Mouse (Mus musculus) heart, postnatal 0 days (tissue): ENCODE data around the gene Ush2a. TPM values are rescaled to one million over a fixed set of nuclear protein-coding genes. Genes with fewer than 3 reads are reported as not detected.

Experiments
- ATAC-seq: fragments of 200-750 bp; cut with Nextera tagmentation; 2 replicates; pipeline ENCODE4 v1.8.0; 2017; ENCODE audit warnings: low read depth, moderate number of reproducible peaks, moderate library complexity; ENCODE audit not compliant: insufficient read depth
- DNase-seq: peaks from one replicate; pipeline ENCODE4 v3.0.0-alpha.2; 2016; ENCODE audit warnings: low spot score
- H3K27ac ChIP-seq: fragments of 300-500 bp; sonication (generic); 2 replicates; pipeline ENCODE4 v1.5.1; 2014; ENCODE audit warnings: low read depth, mild to moderate bottlenecking
- H3K27me3 ChIP-seq: fragments of 300-500 bp; sonication (generic); 2 replicates; pipeline ENCODE4 v1.6.1; 2014; ENCODE audit warnings: low read length, mixed read lengths; ENCODE audit not compliant: control insufficient read depth, insufficient read depth
- H3K36me3 ChIP-seq: fragments of 300-500 bp; sonication (generic); replicated peaks from 2 replicates; pipeline ENCODE4 v1.6.1; 2014; ENCODE audit warnings: low read length, mixed read lengths; ENCODE audit not compliant: control insufficient read depth, insufficient read depth
- H3K4me1 ChIP-seq: fragments of 300-500 bp; sonication (generic); 2 replicates; pipeline ENCODE4 v1.6.1; 2014; ENCODE audit warnings: antibody characterized with exemption; ENCODE audit not compliant: control insufficient read depth, insufficient read depth
- H3K4me2 ChIP-seq: fragments of 300-500 bp; sonication (generic); 2 replicates; pipeline ENCODE4 v1.6.1; 2014; ENCODE audit warnings: low read depth, mild to moderate bottlenecking, low read length, moderate library complexity
- H3K4me3 ChIP-seq: fragments of 300-500 bp; sonication (generic); 2 replicates; pipeline ENCODE4 v1.5.1; 2014; ENCODE audit warnings: low read depth, low read length
- H3K9ac ChIP-seq: fragments of 300-500 bp; sonication (generic); replicated peaks from 2 replicates; pipeline ENCODE4 v1.6.1; 2014; ENCODE audit warnings: low read depth, low read length, mixed read lengths
- H3K9me3 ChIP-seq: fragments of 300-500 bp; sonication (generic); replicated peaks from 2 replicates; pipeline ENCODE4 v1.6.1; 2016; ENCODE audit warnings: low read length; ENCODE audit not compliant: control insufficient read depth
- CTCF ChIP-seq: IDR thresholded peaks from 2 replicates; pipeline ENCODE4 v1.5.1; 2016; ENCODE audit warnings: antibody characterized with exemption, control low read depth, low read depth
- EP300 ChIP-seq: IDR thresholded peaks from 2 replicates; pipeline ENCODE4 v1.6.1; 2016; ENCODE audit warnings: antibody characterized with exemption, low read depth
- WGBS: fragments of 180-500 bp; shearing (Covaris S2); extraction: QIAGEN DNeasy Blood & Tissue Kit; methylation state at CpG from one replicate; pipeline ENCODE4 v1.1.7; 2014; 5-methylcytosine and 5-hydroxymethylcytosine counted together
- polyA plus RNA-seq: library from polyadenylated mRNA; unstranded; fragments of >200 nt; fragmentation: Nextera tagmentation; extraction: Ambion mirVana; gene quantifications from 2 replicates; pipeline ENCODE4 v1.2.1, GENCODE M21; 2015
- total RNA-seq: library from RNA; depleted of rRNA; stranded (reverse); fragments of >200 nt; gene quantifications from 2 replicates; pipeline ENCODE4 v1.2.3, GENCODE M21; 2014; ENCODE audit warnings: low replicate concordance

The Ush2a gene
- total and polyA plus RNA-seq, 2 experiments from 2014 or later, result 0.11 TPM; not detected in 1

DNA sequence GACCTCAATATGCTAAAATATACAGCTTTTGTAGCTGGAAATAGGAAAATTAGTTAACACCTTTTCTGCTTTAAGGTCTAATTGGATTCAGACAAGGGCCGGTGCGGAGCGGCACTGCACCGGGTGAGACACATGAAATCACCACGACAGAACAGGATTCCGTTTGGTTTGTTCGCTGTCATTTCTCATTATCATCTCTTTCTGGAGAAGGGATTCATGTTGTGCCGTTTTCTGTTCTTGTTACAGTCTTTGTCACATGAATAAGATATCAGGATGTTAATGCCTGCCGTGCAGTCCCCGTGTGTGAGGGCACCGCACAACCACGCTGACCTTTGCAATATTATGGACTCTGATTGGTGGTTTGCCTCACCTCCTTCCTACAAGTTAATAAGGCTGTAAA is 411.0 kb downstream of the Ush2a start:
- Histone ChIP-seq H3K4me2 (no peak overlapping the region), H3K27me3 (no peaks in the 10 kb centered on the region), H3K4me3 (no peak overlapping the region), H3K9ac (no peak overlapping the region), H3K36me3 (no peaks in the 10 kb centered on the region), H3K9me3 (no peaks in the 10 kb centered on the region), H3K4me1 (no peaks in the 10 kb centered on the region), H3K27ac (no peak overlapping the region)
- 90% methylated on average over 12 of the region's 12 CpGs for WGBS
- no peak for TF ChIP-seq CTCF
- no peak for TF ChIP-seq EP300
- DNase-seq (no peak), ATAC-seq (no peak)

DNA sequence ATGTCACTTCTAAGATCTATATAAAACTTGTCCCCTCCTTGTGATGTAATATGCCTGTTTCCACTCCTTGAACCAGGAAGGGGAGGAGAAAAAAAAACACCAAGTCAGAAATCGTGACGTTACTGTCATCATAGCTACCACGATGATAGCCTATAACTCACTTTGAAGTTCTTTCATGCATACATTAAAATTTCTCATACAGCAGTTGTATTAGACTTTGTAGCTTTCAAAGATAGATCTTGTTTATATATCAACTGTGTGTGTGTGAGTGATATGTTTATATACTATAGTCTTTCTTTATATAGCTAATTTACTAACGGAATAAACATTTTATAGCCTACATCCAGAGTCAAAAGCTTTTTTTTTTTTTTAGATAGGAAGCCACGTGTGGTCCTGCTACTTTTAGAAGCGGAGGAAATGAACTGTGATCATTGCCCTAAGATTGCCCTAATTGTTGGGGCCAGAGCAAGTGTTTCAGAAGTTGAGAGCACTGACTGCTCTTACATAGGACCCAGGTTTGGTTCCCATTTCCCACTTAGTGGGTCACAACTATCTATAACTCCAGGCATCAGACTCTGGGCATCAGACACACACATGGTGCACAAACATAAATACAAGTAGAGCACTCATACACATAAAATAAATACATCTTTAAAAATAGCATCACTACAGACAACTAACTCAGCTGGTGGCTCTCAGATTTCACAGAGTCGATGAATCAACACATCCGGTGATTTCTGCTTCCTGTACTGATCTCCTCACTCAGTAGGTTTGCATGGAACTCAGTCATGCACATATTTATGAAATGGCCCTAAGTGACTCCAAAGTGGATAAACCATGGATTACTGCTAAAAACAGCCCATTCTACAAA is 413.1 kb downstream of the Ush2a start:
- Histone ChIP-seq H3K9ac (no peak overlapping the region), H3K4me1 (no peaks in the 10 kb centered on the region), H3K27me3 (no peaks in the 10 kb centered on the region), H3K4me3 (no peak overlapping the region), H3K36me3 (no peaks in the 10 kb centered on the region), H3K9me3 (no peaks in the 10 kb centered on the region), H3K27ac (no peak overlapping the region), H3K4me2 (no peak overlapping the region)
- DNase-seq (no peak), ATAC-seq (no peak)
- WGBS, result 58% methylated on average over 8 of the region's 8 CpGs
- TF ChIP-seq EP300, result no peak
- TF ChIP-seq CTCF, result no peak

DNA sequence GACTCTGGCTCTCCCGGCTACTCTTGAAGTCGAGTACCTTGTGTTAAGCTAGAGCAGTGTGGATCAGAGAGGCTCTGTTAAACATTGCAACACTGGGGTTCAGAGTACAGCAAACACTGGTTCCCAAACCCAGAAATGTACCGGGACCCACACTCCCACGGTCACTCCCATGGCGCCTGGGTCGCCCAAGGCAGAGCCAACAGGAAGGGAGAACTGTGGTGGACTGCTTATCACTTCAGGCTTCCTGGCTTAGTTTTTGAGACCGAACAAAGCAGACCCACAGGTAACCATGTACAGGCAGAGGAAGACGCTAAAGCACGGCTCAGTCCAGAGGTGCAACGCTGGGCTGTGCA is 413.7 kb downstream of the Ush2a start:
- DNase-seq (no peak), ATAC-seq (no peak)
- no peak for TF ChIP-seq EP300
- TF ChIP-seq CTCF, result no peak
- WGBS, result 66% methylated on average over 10 of the region's 10 CpGs
- Histone ChIP-seq H3K4me1 (no peaks in the 10 kb centered on the region), H3K4me3 (no peak overlapping the region), H3K36me3 (no peaks in the 10 kb centered on the region), H3K9me3 (no peaks in the 10 kb centered on the region), H3K27ac (no peak overlapping the region), H3K4me2 (no peak overlapping the region), H3K27me3 (no peaks in the 10 kb centered on the region), H3K9ac (no peak overlapping the region)

DNA sequence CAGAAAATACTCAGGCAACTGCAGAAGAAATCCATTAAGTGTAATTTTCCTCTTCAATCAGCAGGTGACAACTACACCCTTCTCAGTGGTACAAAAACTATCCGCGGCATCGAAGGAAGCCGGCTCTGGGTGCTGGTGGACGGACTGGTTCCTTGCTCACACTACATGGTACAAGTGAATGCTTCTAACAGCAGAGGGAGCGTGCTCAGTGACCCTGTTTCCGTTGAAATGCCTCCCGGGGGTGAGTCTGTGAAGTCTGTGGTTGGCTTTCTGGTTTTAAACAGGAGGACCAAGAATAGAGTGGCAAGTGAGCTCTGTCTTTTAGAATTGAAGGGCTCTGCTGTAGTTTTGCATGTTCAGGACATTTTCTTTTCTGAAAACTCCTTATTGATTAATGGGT is 416.4 kb downstream of the Ush2a start:
- ATAC-seq, result no peak
- WGBS, result 57% methylated on average over 8 of the region's 8 CpGs
- H3K4me2 ChIP-seq, result no peak overlapping the region

DNA sequence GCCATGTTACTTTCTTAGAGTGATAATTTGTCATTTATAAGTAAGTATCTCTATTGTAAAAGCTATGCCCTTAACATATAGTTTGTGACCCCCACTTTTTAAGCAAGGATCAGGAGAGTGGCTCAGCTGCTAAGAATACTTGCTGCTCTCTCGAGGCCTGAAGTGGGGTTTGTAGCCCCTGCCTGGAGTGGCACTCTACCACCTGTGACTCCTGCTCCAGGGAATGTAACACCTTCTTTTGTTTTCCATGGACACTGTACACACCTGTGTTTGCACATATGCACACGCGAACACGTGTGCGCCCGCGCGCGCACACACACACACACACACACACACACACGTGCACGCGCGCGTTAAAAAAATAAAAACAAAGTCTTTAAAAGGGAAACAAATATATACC is 424.5 kb downstream of the Ush2a start:
- no peaks in the 10 kb centered on the region for H3K27me3 ChIP-seq
- ATAC-seq, result no peak
- H3K9me3 ChIP-seq, result peaks cover 6% of the 10 kb centered on the region; the same call in 1 of the 2 replicates
- TF ChIP-seq CTCF (no peak), EP300 (no peak)
- H3K9ac ChIP-seq, result no peak overlapping the region
- no peaks in the 10 kb centered on the region for H3K4me1 ChIP-seq
- H3K4me2 ChIP-seq, result no peak overlapping the region
- WGBS, result 96% methylated on average over 14 of the region's 14 CpGs
- DNase-seq, result no peak
- H3K27ac ChIP-seq, result no peak overlapping the region
- no peak overlapping the region for H3K4me3 ChIP-seq
- no peaks in the 10 kb centered on the region for H3K36me3 ChIP-seq

More for the DNA sequence above, 416.4 kb downstream of the Ush2a start:
- no peak overlapping the region for H3K9ac ChIP-seq
- TF ChIP-seq EP300, result no peak
- no peak for TF ChIP-seq CTCF
- no peaks in the 10 kb centered on the region for H3K9me3 ChIP-seq
- no peak overlapping the region for H3K27ac ChIP-seq
- DNase-seq, result no peak
- H3K27me3 ChIP-seq, result no peaks in the 10 kb centered on the region
- no peaks in the 10 kb centered on the region for H3K36me3 ChIP-seq
- H3K4me1 ChIP-seq, result no peaks in the 10 kb centered on the region
- no peak overlapping the region for H3K4me3 ChIP-seq

DNA sequence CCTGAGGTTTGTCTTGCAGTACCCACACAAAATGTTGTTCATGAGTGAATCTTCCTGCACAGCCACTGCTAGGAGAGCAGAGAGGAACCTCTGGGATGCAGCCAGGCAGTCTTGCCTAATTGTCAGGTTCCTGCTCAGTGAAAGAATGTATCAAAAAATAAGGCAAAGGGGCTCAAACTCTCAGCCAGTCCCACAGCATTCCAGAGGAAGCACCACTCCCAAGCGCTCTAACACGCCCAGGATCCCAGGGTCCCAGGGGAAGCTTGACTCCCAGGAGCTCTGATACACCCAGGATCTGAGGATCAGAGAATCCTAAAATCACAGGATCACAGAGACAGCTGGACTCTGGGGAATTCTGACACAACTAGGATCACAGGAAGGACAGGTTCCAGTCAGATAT is 434.5 kb downstream of the Ush2a start:
- TF ChIP-seq EP300, result no peak
- no peak for TF ChIP-seq CTCF
- H3K4me3 ChIP-seq, result no peak overlapping the region
- H3K27me3 ChIP-seq, result no peaks in the 10 kb centered on the region
- H3K36me3 ChIP-seq, result no peaks in the 10 kb centered on the region
- H3K4me2 ChIP-seq, result no peak overlapping the region
- no peak for DNase-seq
- ATAC-seq, result no peak
- H3K4me1 ChIP-seq, result no peaks in the 10 kb centered on the region
- H3K27ac ChIP-seq, result no peak overlapping the region
- peaks cover 2% of the 10 kb centered on the region; the same call in 1 of the 2 replicates for H3K9me3 ChIP-seq
- WGBS, result 64% methylated on average over 2 of the region's 2 CpGs
- no peak overlapping the region for H3K9ac ChIP-seq
